Mouse (Mus musculus) limb, embryonic 11.5 days (tissue): ENCODE measurements at regions not wholly inside any gene's neighbourhood (a gene's known extent, or its start where the extent isn't known, plus 50 kb on each side); places are given as distances from the start of the nearest gene placed in this dataset.

Source experiments
- ATAC-seq: fragments of 200-750 bp; cut with Nextera tagmentation; 2 replicates; pipeline ENCODE4 v1.8.0; 2017; ENCODE audit warnings: low read depth; ENCODE audit not compliant: insufficient number of reproducible peaks, low FRiP score, low TSS enrichment
- DNase-seq: peaks from one replicate; pipeline ENCODE4 v3.0.0-alpha.2; 2015; ENCODE audit warnings: low spot score
- H3K27ac ChIP-seq: fragments of 300-500 bp; sonication (generic); replicated peaks from 2 replicates; pipeline ENCODE4 v1.5.1; 2014; ENCODE audit warnings: low read depth, mild to moderate bottlenecking, low read length
- H3K27me3 ChIP-seq: fragments of 300-500 bp; sonication (generic); 2 replicates; pipeline ENCODE4 v1.6.1; 2014; ENCODE audit warnings: mild to moderate bottlenecking, low read length, mixed read lengths; ENCODE audit not compliant: control insufficient read depth, insufficient read depth
- H3K36me3 ChIP-seq: fragments of 300-500 bp; sonication (generic); 2 replicates; pipeline ENCODE4 v1.6.1; 2014; ENCODE audit warnings: mild to moderate bottlenecking, low read length, moderate library complexity, mixed read lengths; ENCODE audit not compliant: control insufficient read depth, insufficient read depth
- H3K4me1 ChIP-seq: fragments of 300-500 bp; sonication (generic); 2 replicates; pipeline ENCODE4 v1.6.1; 2014; ENCODE audit warnings: low read length, mixed read lengths; ENCODE audit not compliant: control insufficient read depth, insufficient read depth
- H3K4me2 ChIP-seq: fragments of 300-500 bp; sonication (generic); 2 replicates; pipeline ENCODE4 v1.6.1; 2014; ENCODE audit warnings: low read depth, mild to moderate bottlenecking, moderate library complexity; ENCODE audit not compliant: severe bottlenecking
- H3K4me3 ChIP-seq: fragments of 300-500 bp; sonication (generic); 2 replicates; pipeline ENCODE4 v1.5.1; 2014; ENCODE audit warnings: low read depth, low read length
- H3K9ac ChIP-seq: fragments of 300-500 bp; sonication (generic); 2 replicates; pipeline ENCODE4 v1.6.1; 2014; ENCODE audit warnings: mild to moderate bottlenecking, low read length
- H3K9me3 ChIP-seq: fragments of 300-500 bp; sonication (generic); 2 replicates; pipeline ENCODE4 v1.6.1; 2016; ENCODE audit warnings: low read length; ENCODE audit not compliant: control insufficient read depth
- WGBS: fragments of 180-500 bp; shearing (Covaris S2); extraction: QIAGEN DNeasy Blood & Tissue Kit; methylation state at CpG from one replicate; pipeline ENCODE4 v1.1.7; 2014; 5-methylcytosine and 5-hydroxymethylcytosine counted together

- DNase-seq (no peak), ATAC-seq (no peak)
- no peak overlapping the region for H3K27ac ChIP-seq
- H3K4me2 ChIP-seq, result no peak overlapping the region
- no peaks in the 10 kb centered on the region for H3K4me1 ChIP-seq
- WGBS, result 86% methylated on average over 1 of the region's 1 CpGs
- H3K27me3 ChIP-seq, result no peaks in the 10 kb centered on the region
- no peaks in the 10 kb centered on the region for H3K9me3 ChIP-seq
- no peak overlapping the region for H3K4me3 ChIP-seq
- no peaks in the 10 kb centered on the region for H3K36me3 ChIP-seq
- no peak overlapping the region for H3K9ac ChIP-seq
Measured at GRCm38 (mm10) chr13:84602612-84603011, 380.5 kb downstream of the Tmem161b start.

- DNase-seq, result no peak
- no peaks in the 10 kb centered on the region for H3K9me3 ChIP-seq
- ATAC-seq, result no peak
- no peak overlapping the region for H3K27ac ChIP-seq
- no peaks in the 10 kb centered on the region for H3K27me3 ChIP-seq
- no peak overlapping the region for H3K4me2 ChIP-seq
- no peak overlapping the region for H3K9ac ChIP-seq
- 47% methylated on average over 4 of the region's 4 CpGs for WGBS
- H3K4me3 ChIP-seq, result no peak overlapping the region
- H3K36me3 ChIP-seq, result no peaks in the 10 kb centered on the region
- no peaks in the 10 kb centered on the region for H3K4me1 ChIP-seq
Measured at GRCm38 (mm10) chr13:84612497-84612896, 390.4 kb downstream of the Tmem161b start.

DNA sequence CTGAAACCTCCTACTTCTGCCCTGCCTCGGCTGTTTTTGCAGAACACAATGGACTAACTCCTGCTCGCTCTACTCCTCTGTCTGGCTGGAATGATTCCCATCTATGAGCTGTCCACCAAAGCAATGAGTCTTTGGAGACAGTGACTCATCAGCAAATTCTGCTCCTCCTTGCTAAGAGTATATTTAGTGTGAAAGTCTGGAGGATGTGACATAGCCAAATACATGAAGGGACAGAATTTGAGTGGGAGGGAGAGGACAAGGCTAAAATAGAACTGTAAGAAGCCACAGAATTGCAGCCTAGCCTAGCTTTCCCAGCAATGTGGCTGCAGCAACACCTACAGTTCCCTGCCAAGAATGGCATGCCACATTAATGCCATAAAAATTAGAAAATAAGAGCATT is 390.9 kb downstream of the Tmem161b start:
- Histone ChIP-seq H3K9ac (no peak overlapping the region), H3K4me1 (no peaks in the 10 kb centered on the region), H3K27me3 (no peaks in the 10 kb centered on the region), H3K4me2 (no peak overlapping the region), H3K9me3 (no peaks in the 10 kb centered on the region), H3K36me3 (no peaks in the 10 kb centered on the region), H3K4me3 (no peak overlapping the region), H3K27ac (no peak overlapping the region)
- 79% methylated on average over 2 of the region's 2 CpGs for WGBS
- DNase-seq (no peak), ATAC-seq (no peak)

DNA sequence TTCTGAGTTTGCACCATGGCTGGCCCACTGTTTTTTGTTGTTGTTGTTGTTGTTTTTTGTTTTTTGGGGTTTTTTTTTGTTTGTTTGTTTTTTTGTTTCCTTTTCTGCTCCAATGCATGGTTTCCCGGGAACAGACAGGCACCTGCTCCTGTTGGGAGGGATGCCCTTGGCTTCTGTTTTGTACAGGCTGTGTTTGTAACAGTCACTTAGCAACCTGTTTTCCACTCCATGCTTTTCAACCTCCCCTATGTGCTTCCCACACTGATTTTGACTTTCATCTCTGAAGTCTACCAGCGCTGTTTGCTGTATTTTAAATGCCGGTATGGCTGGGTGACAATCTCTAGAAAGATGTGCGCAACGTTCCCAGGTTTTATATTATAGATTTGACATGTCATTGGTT is 402.6 kb downstream of the Tmem161b start:
- no peak overlapping the region for H3K9ac ChIP-seq
- no peak for DNase-seq
- no peak overlapping the region for H3K4me3 ChIP-seq
- no peaks in the 10 kb centered on the region for H3K4me1 ChIP-seq
- no peaks in the 10 kb centered on the region for H3K27me3 ChIP-seq
- no peak overlapping the region for H3K4me2 ChIP-seq
- H3K9me3 ChIP-seq, result no peaks in the 10 kb centered on the region
- no peak overlapping the region for H3K27ac ChIP-seq
- no peak for ATAC-seq
- WGBS, result 81% methylated on average over 5 of the region's 5 CpGs
- no peaks in the 10 kb centered on the region for H3K36me3 ChIP-seq

DNA sequence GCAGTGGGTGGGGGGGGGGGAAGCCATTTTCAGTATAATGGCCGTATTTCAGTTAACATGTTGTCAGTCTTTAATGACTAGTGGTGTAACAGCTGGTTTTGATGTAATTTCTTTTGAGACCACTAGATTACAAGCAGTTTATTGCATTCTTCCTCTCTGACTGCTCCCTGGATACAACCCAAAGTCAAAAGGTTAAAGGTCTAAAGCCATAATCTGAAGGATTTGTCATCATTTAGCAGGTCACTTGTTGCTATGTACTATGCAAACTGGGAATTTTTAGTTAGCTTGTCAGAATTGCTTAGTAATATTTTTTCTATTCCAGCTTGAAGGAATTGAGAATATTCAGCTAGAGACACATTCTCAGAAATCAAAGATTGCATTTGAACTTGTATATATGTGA is 403.4 kb downstream of the Tmem161b start:
- WGBS, result 0% methylated on average over 1 of the region's 1 CpGs
- no peak overlapping the region for H3K4me3 ChIP-seq
- H3K36me3 ChIP-seq, result no peaks in the 10 kb centered on the region
- DNase-seq, result no peak
- no peak overlapping the region for H3K9ac ChIP-seq
- H3K9me3 ChIP-seq, result no peaks in the 10 kb centered on the region
- no peaks in the 10 kb centered on the region for H3K27me3 ChIP-seq
- H3K4me2 ChIP-seq, result no peak overlapping the region
- no peak; the same call in 1 of the 2 replicates for ATAC-seq
- no peak overlapping the region for H3K27ac ChIP-seq
- H3K4me1 ChIP-seq, result no peaks in the 10 kb centered on the region

DNA sequence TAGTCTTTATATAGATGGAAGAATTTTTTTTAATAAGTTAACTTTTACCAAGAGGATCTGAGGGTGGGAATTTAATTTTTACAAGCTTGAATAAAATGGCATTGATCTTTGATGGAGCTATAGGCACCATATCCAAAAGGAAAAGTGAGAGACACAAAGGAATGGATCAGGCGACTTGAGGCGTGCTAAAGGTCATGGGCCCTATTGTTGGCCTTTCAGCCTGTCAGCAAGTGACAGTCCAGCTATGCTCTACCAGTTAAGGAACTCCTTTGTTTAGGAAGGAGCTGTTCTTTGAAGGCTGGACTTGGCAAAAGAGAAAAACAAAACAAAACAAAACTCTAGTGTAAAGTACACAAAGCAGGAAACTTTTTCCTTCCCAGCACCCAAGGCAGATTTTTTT is 403.8 kb downstream of the Tmem161b start:
- no peak overlapping the region for H3K4me3 ChIP-seq
- H3K9me3 ChIP-seq, result no peaks in the 10 kb centered on the region
- DNase-seq (no peak), ATAC-seq (no peak)
- H3K27ac ChIP-seq, result no peak overlapping the region
- H3K27me3 ChIP-seq, result no peaks in the 10 kb centered on the region
- H3K36me3 ChIP-seq, result no peaks in the 10 kb centered on the region
- H3K4me2 ChIP-seq, result no peak overlapping the region
- H3K9ac ChIP-seq, result no peak overlapping the region
- 34% methylated on average over 2 of the region's 2 CpGs for WGBS
- H3K4me1 ChIP-seq, result no peaks in the 10 kb centered on the region

- no peak overlapping the region for H3K4me3 ChIP-seq
- H3K27me3 ChIP-seq, result no peaks in the 10 kb centered on the region
- no peak for DNase-seq
- no peak for ATAC-seq
- WGBS, result 67% methylated on average over 1 of the region's 1 CpGs
- H3K4me1 ChIP-seq, result no peaks in the 10 kb centered on the region
- no peak overlapping the region for H3K27ac ChIP-seq
- no peak overlapping the region for H3K9ac ChIP-seq
- no peak overlapping the region for H3K4me2 ChIP-seq
- no peaks in the 10 kb centered on the region for H3K9me3 ChIP-seq
- H3K36me3 ChIP-seq, result no peaks in the 10 kb centered on the region
Measured at GRCm38 (mm10) chr13:84626397-84626796, 404.3 kb downstream of the Tmem161b start.

DNA sequence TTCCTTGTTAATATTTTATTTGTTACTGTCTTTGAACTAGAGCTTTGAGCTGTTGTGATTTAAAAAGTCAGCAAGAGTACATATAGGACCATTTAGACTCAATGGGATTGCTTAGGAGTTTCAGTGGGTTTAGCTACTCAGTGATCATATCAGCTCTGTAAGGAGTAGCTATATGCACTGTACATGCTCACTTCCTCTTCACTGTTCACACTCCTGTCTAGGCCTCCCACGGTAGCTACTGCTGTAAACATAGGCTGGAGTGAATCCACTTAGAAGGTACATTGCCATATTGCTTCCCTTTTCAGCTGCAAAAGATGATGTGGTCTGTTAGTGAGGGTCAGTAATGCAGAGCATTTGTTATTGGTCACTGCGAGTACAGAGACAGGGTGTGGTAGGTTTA is 408.6 kb downstream of the Tmem161b start:
- H3K36me3 ChIP-seq, result no peaks in the 10 kb centered on the region
- no peaks in the 10 kb centered on the region; the same call in 1 of the 2 replicates for H3K9me3 ChIP-seq
- no peak overlapping the region for H3K4me2 ChIP-seq
- H3K4me1 ChIP-seq, result no peaks in the 10 kb centered on the region
- H3K27ac ChIP-seq, result no peak overlapping the region
- whole genome bisulfite sequencing, result 81% methylated on average over 2 of the region's 2 CpGs
- no peak overlapping the region for H3K9ac ChIP-seq
- DNase-seq (no peak), ATAC-seq (no peak)
- H3K27me3 ChIP-seq, result no peaks in the 10 kb centered on the region
- no peak overlapping the region for H3K4me3 ChIP-seq

- Histone ChIP-seq H3K4me3 (no peak overlapping the region), H3K4me1 (no peaks in the 10 kb centered on the region), H3K4me2 (no peak overlapping the region), H3K9me3 (no peaks in the 10 kb centered on the region; the same call in 1 of the 2 replicates), H3K9ac (no peak overlapping the region), H3K36me3 (no peaks in the 10 kb centered on the region), H3K27ac (no peak overlapping the region), H3K27me3 (no peaks in the 10 kb centered on the region)
- WGBS, result 81% methylated on average over 5 of the region's 5 CpGs
- DNase-seq (no peak), ATAC-seq (no peak)
Measured at GRCm38 (mm10) chr13:84632493-84632892, 410.4 kb downstream of the Tmem161b start.
